Mouse (Mus musculus): ENCODE data around the gene Zscan20. TPM values are rescaled to one million over a fixed set of nuclear protein-coding genes. Genes with fewer than 3 reads are reported as not detected.
A peak's percentile ranks its signal among the peaks of the same experiment; 100 is the strongest.
"Not testable (repeated sequence)": the region's sequence is repeated elsewhere in the genome, so short reads cannot be mapped to it uniquely, and the experiment has no call there.

The Zscan20 gene
- total RNA-seq, 2 experiments from 2014 or later, result 8.2 to 9.4 TPM

DNA sequence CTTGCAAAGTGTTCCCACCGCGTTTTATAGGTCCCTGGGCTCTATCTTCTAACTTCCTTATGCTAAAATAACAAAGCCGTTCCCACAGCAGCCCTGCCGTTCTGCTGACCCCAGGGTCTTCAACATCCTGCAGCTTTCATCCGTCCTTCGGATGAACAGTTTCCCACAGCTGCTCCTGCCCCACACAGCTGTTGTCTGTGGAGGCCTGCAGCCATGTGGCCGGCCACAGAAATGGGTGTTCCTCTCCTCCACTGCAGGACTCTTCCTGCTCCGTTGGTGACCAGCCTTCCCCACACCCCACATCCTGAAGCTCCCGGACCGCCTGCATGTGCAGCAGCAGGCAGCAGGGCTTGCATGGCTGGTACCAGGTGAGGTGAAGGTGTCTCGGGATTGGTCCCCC lies 27.4 kb upstream of the Zscan20 start:
- H3K27ac ChIP-seq, result no peak overlapping the region
- DNase-seq (ENCODE audit: extremely low spot score in 1 of 2, low spot score in 2 of 2), result no peak
- no peak overlapping the region for H3K4me3 ChIP-seq
- TF ChIP-seq CTCF (IDR thresholded peaks at IDR 0.05), result no peak
- intact Hi-C loops (cut with DNase I), result no loop called here

GRCm38 (mm10) chr4:128635894-128636585 lies 26.1 kb upstream of the Zscan20 start:
- H3K27ac ChIP-seq, result no peak overlapping the region
- TF ChIP-seq CTCF (IDR thresholded peaks at IDR 0.05), result no peak
- H3K4me3 ChIP-seq, result no peak overlapping the region
- intact Hi-C loops (cut with DNase I), result no loop called here
- DNase-seq (ENCODE audit: extremely low spot score in 1 of 2, low spot score in 2 of 2), result no peak

DNA sequence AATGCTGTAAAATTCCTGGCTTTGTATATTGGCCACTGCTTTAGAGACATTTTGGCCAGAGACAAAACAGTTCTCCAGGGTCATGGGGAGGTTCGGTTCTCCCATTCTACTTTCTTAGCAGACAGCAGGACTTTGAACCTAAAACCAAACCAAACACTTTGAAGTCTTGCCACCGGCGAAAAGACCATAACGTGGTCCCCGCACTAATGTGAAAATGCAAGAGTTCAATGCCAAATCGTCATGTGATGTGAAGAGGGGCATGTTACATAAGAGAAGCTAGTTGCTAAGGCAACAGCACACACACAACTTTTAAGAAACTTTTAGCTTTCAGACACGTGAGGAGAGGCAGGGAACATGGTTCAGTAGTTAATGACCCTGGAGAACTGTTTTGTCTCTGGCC lies 25.6 kb upstream of the Zscan20 start:
- Histone ChIP-seq H3K27ac (no peak overlapping the region), H3K4me3 (no peak overlapping the region)
- TF ChIP-seq CTCF (IDR thresholded peaks at IDR 0.05), result no peak
- no peak for DNase-seq (ENCODE audit: extremely low spot score in 1 of 2, low spot score in 2 of 2)
- intact Hi-C loops (cut with DNase I), result no loop called here

DNA sequence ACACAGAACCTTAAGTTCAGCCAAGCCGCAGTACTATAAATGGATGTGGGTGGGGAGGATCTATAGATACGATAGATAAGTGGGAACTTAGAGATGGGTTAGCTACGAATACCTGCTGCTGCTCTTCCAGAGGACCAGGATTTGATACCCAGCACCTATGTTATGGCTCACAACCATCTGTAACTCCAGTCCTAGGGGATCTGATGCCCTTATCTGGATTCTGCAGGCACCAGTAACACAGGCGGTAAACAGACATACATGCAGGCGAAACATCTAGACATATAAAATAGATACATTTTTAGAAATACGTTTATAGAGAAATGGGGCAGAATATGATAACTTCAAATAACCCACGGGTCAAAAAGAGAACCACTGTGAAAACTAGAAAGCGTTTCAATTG lies 11.2 kb upstream of the Zscan20 start:
- H3K27ac ChIP-seq, result no peak overlapping the region
- intact Hi-C loops (cut with DNase I), result no loop called here
- no peak overlapping the region for H3K4me3 ChIP-seq
- TF ChIP-seq CTCF (IDR thresholded peaks at IDR 0.05), result no peak
- no peak for DNase-seq (ENCODE audit: extremely low spot score in 1 of 2, low spot score in 2 of 2)

- no peak overlapping the region for H3K27ac ChIP-seq
- intact Hi-C loops (cut with DNase I), result no loop called here
- no peak overlapping the region for H3K4me3 ChIP-seq
- TF ChIP-seq CTCF (IDR thresholded peaks at IDR 0.05), result no peak
- DNase-seq (ENCODE audit: extremely low spot score in 1 of 2, low spot score in 2 of 2), result no peak
Observed at GRCm38 (mm10) chr4:128620572-128620971, 10.7 kb upstream of the Zscan20 start.

GRCm38 (mm10) chr4:128618963-128619362 lies 9.1 kb upstream of the Zscan20 start:
- intact Hi-C loops (cut with DNase I), result no loop called here
- no peak for DNase-seq (ENCODE audit: extremely low spot score in 1 of 2, low spot score in 2 of 2)
- H3K4me3 ChIP-seq, result no peak overlapping the region
- TF ChIP-seq CTCF (IDR thresholded peaks at IDR 0.05), result no peak
- no peak overlapping the region for H3K27ac ChIP-seq

GRCm38 (mm10) chr4:128618246-128618911 lies 8.5 kb upstream of the Zscan20 start, which contains the start of gene Tlr12:
Gene Tlr12, minus strand, starts transcription at chr4:128618619.
- intact Hi-C loops (cut with DNase I), result no loop called here
- no peak for DNase-seq (ENCODE audit: extremely low spot score in 1 of 2, low spot score in 2 of 2)

GRCm38 (mm10) chr4:128617363-128618120 lies 7.6 kb upstream of the Zscan20 start:
- no peak for TF ChIP-seq CTCF (IDR thresholded peaks at IDR 0.05)
- DNase-seq (ENCODE audit: extremely low spot score in 1 of 2, low spot score in 2 of 2), result no peak
- no peak overlapping the region for H3K4me3 ChIP-seq
- intact Hi-C loops (cut with DNase I), result no loop called here
- H3K27ac ChIP-seq, result no peak overlapping the region

More at GRCm38 (mm10) chr4:128618246-128618911, 8.5 kb upstream of the Zscan20 start, which contains the start of gene Tlr12:
- Histone ChIP-seq H3K27ac (no peak within 1 kb of the TSS), H3K4me3 (no peak within 1 kb of the TSS)
- no peak for TF ChIP-seq CTCF (IDR thresholded peaks at IDR 0.05)

- intact Hi-C loops (cut with DNase I), result no loop called here
- no peak for TF ChIP-seq CTCF (IDR thresholded peaks at IDR 0.05)
- Histone ChIP-seq H3K27ac (no peak overlapping the region), H3K4me3 (no peak overlapping the region)
- no peak for DNase-seq (ENCODE audit: extremely low spot score in 1 of 2, low spot score in 2 of 2)
Observed at GRCm38 (mm10) chr4:128615761-128616160, 5.9 kb upstream of the Zscan20 start.

DNA sequence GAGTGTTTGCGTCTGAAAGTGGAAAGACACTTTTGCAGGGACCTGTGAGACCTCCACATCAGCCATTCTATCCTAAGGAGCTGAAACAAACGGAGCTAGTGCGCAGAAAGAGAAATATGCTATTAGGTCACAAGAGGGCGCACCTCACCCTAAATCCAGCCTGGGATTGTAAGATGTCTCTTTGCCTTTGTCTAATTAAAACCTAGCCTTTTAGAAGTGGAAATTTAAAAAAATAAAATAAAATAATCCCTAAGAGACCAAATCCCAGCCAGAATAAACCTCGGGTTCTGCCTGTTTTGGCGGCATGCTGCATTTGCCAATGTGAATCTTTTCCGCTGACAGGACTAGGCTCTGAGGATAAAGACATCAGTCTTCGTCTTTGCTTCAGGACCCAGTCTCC lies 3.4 kb upstream of the Zscan20 start:
- intact Hi-C loops (cut with DNase I), result loop anchor here (1.0 to 5.0 kb wide), 2 partner anchors 98 to 244 kb away; no protein-coding TSS in a partner anchor
- Histone ChIP-seq H3K4me3 (no peak overlapping the region), H3K27ac (no peak overlapping the region)
- peak; percentile 83 for TF ChIP-seq CTCF (IDR thresholded peaks at IDR 0.05)
- DNase-seq (ENCODE audit: extremely low spot score in 1 of 2, low spot score in 2 of 2), result peak; percentile 35 to 48

DNA sequence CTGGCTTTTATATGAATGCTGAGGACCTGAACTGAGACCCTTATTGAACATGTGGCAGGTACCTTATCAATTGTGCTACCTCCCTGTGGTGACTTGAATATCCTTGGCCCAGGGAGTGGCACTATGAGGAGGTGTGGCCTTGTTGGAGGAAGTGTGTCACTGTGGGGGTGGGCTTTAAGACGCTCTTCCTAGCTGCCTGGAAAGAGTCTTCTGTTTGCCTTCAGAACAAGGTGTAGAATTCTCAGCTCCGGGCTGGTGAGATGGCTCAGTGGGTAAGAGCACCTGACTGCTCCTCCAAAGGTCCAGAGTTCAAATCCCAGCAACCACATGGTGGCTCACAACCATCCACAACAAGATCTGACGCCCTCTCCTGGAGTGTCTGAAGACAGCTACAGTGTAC lies 1.8 kb upstream of the Zscan20 start:
- H3K4me3 ChIP-seq; H3K27ac ChIP-seq; DNase-seq (ENCODE audit: extremely low spot score in 1 of 2, low spot score in 2 of 2): not testable (repeated sequence)
- intact Hi-C loops (cut with DNase I), result loop anchor here (2.0 to 5.0 kb wide), 3 partner anchors 87 to 246 kb away; no protein-coding TSS in a partner anchor

DNA sequence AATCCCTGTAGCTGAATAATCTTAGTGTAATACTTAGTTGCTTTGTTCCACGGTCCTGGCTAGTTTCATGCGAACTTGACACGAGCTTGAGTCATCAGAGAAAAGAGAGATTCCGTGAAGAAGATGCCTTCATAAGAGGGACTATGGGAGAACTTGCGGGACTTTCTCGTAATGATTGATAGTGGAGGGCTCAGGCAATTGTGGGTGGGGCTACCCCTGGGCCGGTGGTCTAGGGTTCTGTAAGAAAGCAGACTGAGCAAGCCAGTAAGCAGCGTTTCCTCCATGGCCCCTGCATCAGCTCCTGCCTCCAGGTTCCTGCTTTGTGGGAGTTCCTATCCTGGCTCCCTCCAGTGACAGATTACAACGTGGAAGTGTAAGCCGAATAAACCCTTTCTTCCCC lies 808 bp upstream of the Zscan20 start:
- no peak overlapping the region for H3K27ac ChIP-seq

More for the DNA sequence above, 808 bp upstream of the Zscan20 start:
- H3K4me3 ChIP-seq, result peak overlapping the region; percentile 57
- no peak for TF ChIP-seq CTCF (IDR thresholded peaks at IDR 0.05)
- intact Hi-C loops (cut with DNase I), result loop anchor here (1.0 to 5.0 kb wide), 4 partner anchors 44 to 247 kb away; partner anchors contain the start of gene Phc2
- no peak for DNase-seq (ENCODE audit: extremely low spot score in 1 of 2, low spot score in 2 of 2)

All from left cerebral cortex, adult 2 months (tissue).